Mouse (Mus musculus): ENCODE measurements around the gene Wdr17. TPM values are rescaled to one million over a fixed set of nuclear protein-coding genes. Genes with fewer than 3 reads are reported as not detected.

Gene Wdr17
- polyA plus RNA-seq (2016; fragmentation: Nextera tagmentation; extraction: Ambion mirVana): 1.4 and 2.0 TPM in 2 replicates

DNA sequence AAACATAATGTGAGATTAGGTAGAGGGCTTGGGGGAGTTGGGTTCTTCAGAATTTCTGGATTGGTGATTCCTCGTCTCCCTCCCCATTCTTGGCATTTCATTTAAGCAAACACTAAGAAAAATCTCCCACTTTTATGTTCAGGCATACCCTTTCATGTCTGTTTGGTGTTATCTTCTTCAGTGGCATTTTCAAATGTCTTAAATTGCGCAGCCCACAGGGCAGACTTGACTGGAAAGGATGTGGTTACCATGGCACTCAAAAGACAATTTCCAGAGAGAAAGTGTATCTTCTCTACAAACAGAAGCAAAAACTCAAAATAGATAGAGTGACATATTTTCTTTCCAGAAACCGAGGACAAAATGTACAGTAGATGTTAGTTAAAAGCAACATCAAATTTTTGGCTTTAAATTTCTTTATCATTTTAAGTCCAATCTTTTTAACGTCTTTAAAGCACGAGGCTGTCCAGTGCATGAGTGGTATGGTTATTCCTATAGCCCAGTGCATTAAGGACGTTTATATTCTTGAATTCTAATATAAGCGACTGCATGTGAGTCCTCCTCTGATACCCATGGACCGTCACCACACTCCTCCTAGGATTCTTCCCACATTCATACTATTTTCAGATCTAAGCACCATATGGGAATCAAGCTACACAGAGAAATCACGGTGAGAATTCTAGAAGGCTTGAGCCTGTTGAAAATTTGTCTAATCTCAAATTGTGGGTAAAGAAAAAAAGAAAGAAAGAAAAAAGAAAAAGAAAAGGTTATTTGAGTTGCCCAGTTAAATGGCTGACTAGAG is at the start of gene Wdr17:
Wdr17 (minus strand) TSS at position 198 of the 799 bp plus-strand sequence.
- no peak within 1 kb of the TSS for H3K27ac ChIP-seq
- no peaks in the 10 kb centered on the region for H3K4me1 ChIP-seq
- H3K9me3 ChIP-seq: no peaks in the 10 kb centered on the region
- no peak for ATAC-seq (ENCODE audit: insufficient number of reproducible peaks, insufficient read depth, low FRiP score, low TSS enrichment)
- no peak within 1 kb of the TSS for H3K9ac ChIP-seq
- no peaks in the 10 kb centered on the region for H3K36me3 ChIP-seq
- no peak within 1 kb of the TSS for H3K4me2 ChIP-seq (replicated peaks)
- H3K27me3 ChIP-seq: no peaks in the 10 kb centered on the region
- no peak within 1 kb of the TSS for H3K4me3 ChIP-seq
- WGBS: 81% methylated on average over 9 of the region's 9 CpGs

GRCm38 (mm10) chr8:54932306-54932705 is 45.3 kb upstream of the Wdr17 start:
- Histone ChIP-seq H3K4me1 (no peaks in the 10 kb centered on the region), H3K27ac (no peak overlapping the region), H3K36me3 (no peaks in the 10 kb centered on the region), H3K9ac (no peak overlapping the region), H3K27me3 (no peaks in the 10 kb centered on the region), H3K9me3 (no peaks in the 10 kb centered on the region), H3K4me2 (replicated peaks) (no peak overlapping the region), H3K4me3 (no peak overlapping the region)
- ATAC-seq (ENCODE audit: insufficient number of reproducible peaks, insufficient read depth, low FRiP score, low TSS enrichment): no peak
- 49% methylated on average over 2 of the region's 2 CpGs for WGBS

- Histone ChIP-seq H3K27ac (no peak overlapping the region), H3K4me3 (no peak overlapping the region), H3K27me3 (no peaks in the 10 kb centered on the region), H3K4me1 (no peaks in the 10 kb centered on the region), H3K36me3 (no peaks in the 10 kb centered on the region), H3K9me3 (no peaks in the 10 kb centered on the region), H3K4me2 (replicated peaks) (no peak overlapping the region), H3K9ac (no peak overlapping the region)
- 83% methylated on average over 3 of the region's 3 CpGs for WGBS
- ATAC-seq (ENCODE audit: insufficient number of reproducible peaks, insufficient read depth, low FRiP score, low TSS enrichment): no peak
Observed at GRCm38 (mm10) chr8:54924936-54925335, 38.0 kb upstream of the Wdr17 start.

- Histone ChIP-seq H3K4me3 (no peak overlapping the region), H3K4me2 (replicated peaks) (no peak overlapping the region), H3K27me3 (no peaks in the 10 kb centered on the region), H3K9me3 (no peaks in the 10 kb centered on the region), H3K4me1 (no peaks in the 10 kb centered on the region), H3K9ac (no peak overlapping the region), H3K36me3 (no peaks in the 10 kb centered on the region), H3K27ac (no peak overlapping the region)
- WGBS: 41% methylated on average over 2 of the region's 2 CpGs
- ATAC-seq (ENCODE audit: insufficient number of reproducible peaks, insufficient read depth, low FRiP score, low TSS enrichment): no peak
Observed at GRCm38 (mm10) chr8:54922160-54922855, 35.3 kb upstream of the Wdr17 start.

GRCm38 (mm10) chr8:54917710-54918109 is 30.7 kb upstream of the Wdr17 start:
- no peak overlapping the region for H3K4me3 ChIP-seq
- ATAC-seq (ENCODE audit: insufficient number of reproducible peaks, insufficient read depth, low FRiP score, low TSS enrichment): no peak
- no peak overlapping the region for H3K27ac ChIP-seq
- no peak overlapping the region for H3K4me2 ChIP-seq (replicated peaks)
- H3K9ac ChIP-seq: no peak overlapping the region
- H3K27me3 ChIP-seq: no peaks in the 10 kb centered on the region
- no peaks in the 10 kb centered on the region for H3K9me3 ChIP-seq
- no peaks in the 10 kb centered on the region for H3K4me1 ChIP-seq
- no peaks in the 10 kb centered on the region for H3K36me3 ChIP-seq
- WGBS: 57% methylated on average over 7 of the region's 9 CpGs

DNA sequence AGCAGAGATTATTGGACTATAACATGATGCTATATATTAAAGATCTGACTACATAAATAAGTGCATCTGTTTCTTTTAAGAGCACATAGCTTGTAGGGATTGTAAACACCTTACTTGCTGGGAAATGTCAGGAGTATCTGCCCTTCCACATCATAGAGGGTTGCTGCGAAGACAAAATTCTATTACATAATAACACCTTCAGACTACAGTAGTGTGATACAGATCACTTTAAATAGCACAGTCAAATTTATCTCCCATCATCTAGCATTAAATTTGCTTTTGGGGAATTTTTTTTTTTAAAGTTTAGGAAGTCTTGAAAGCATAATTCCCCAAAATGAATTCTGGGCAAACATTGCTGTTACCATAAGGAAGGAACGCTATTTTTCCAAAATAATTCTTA is 25.9 kb upstream of the Wdr17 start:
- Histone ChIP-seq H3K4me3 (no peak overlapping the region), H3K4me1 (no peaks in the 10 kb centered on the region), H3K27me3 (no peaks in the 10 kb centered on the region), H3K9ac (no peak overlapping the region), H3K9me3 (no peaks in the 10 kb centered on the region), H3K4me2 (replicated peaks) (no peak overlapping the region), H3K27ac (no peak overlapping the region), H3K36me3 (no peaks in the 10 kb centered on the region)
- ATAC-seq (ENCODE audit: insufficient number of reproducible peaks, insufficient read depth, low FRiP score, low TSS enrichment): no peak
- 90% methylated on average over 2 of the region's 2 CpGs for WGBS

DNA sequence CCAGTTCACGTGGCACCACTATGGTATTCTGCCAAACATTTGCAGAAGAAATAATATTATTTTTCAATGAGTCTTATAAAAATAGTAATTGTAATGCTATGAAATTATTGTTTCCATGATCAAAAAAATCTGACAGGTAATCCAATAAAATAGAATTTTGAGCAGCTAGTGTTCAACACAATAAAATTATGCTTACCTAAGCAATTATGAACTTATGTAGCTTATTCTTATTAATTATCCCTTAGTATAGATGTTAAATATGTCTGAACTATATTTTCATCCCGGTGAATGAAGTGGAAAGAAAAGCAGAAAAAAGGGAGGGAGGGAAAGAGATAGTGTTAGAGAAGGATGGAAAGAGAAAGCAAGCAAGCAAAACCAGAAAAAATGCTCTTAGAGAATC is 12.5 kb upstream of the Wdr17 start:
- 81% methylated on average over 2 of the region's 2 CpGs for WGBS
- H3K27me3 ChIP-seq: no peaks in the 10 kb centered on the region
- no peaks in the 10 kb centered on the region for H3K4me1 ChIP-seq
- no peak overlapping the region for H3K9ac ChIP-seq
- no peaks in the 10 kb centered on the region for H3K36me3 ChIP-seq
- H3K27ac ChIP-seq: no peak overlapping the region
- H3K4me3 ChIP-seq: no peak overlapping the region
- ATAC-seq (ENCODE audit: insufficient number of reproducible peaks, insufficient read depth, low FRiP score, low TSS enrichment): no peak
- H3K9me3 ChIP-seq: no peaks in the 10 kb centered on the region
- no peak overlapping the region for H3K4me2 ChIP-seq (replicated peaks)

- ATAC-seq (ENCODE audit: insufficient number of reproducible peaks, insufficient read depth, low FRiP score, low TSS enrichment): no peak
- Histone ChIP-seq H3K4me2 (replicated peaks) (no peak overlapping the region), H3K27ac (no peak overlapping the region), H3K27me3 (no peaks in the 10 kb centered on the region), H3K9ac (no peak overlapping the region), H3K36me3 (no peaks in the 10 kb centered on the region), H3K9me3 (no peaks in the 10 kb centered on the region), H3K4me3 (no peak overlapping the region), H3K4me1 (no peaks in the 10 kb centered on the region)
- WGBS: 78% methylated on average over 2 of the region's 2 CpGs
Observed at GRCm38 (mm10) chr8:54894637-54895322, 7.8 kb upstream of the Wdr17 start.

GRCm38 (mm10) chr8:54894180-54894579 is 7.2 kb upstream of the Wdr17 start:
- Histone ChIP-seq H3K36me3 (no peaks in the 10 kb centered on the region), H3K27me3 (no peaks in the 10 kb centered on the region), H3K4me1 (no peaks in the 10 kb centered on the region), H3K9ac (no peak overlapping the region), H3K9me3 (no peaks in the 10 kb centered on the region), H3K4me2 (replicated peaks) (no peak overlapping the region), H3K4me3 (no peak overlapping the region), H3K27ac (no peak overlapping the region)
- ATAC-seq (ENCODE audit: insufficient number of reproducible peaks, insufficient read depth, low FRiP score, low TSS enrichment): no peak
- 88% methylated on average over 1 of the region's 1 CpGs for WGBS

- H3K27ac ChIP-seq: no peak overlapping the region
- H3K36me3 ChIP-seq: no peaks in the 10 kb centered on the region
- H3K27me3 ChIP-seq: no peaks in the 10 kb centered on the region
- no peaks in the 10 kb centered on the region for H3K4me1 ChIP-seq
- no peaks in the 10 kb centered on the region for H3K9me3 ChIP-seq
- no peak overlapping the region for H3K4me3 ChIP-seq
- ATAC-seq (ENCODE audit: insufficient number of reproducible peaks, insufficient read depth, low FRiP score, low TSS enrichment): no peak
- no peak overlapping the region for H3K9ac ChIP-seq
- WGBS: 81% methylated on average over 4 of the region's 4 CpGs
- H3K4me2 ChIP-seq (replicated peaks): no peak overlapping the region
Observed at GRCm38 (mm10) chr8:54886560-54886959, 424 bp downstream of the Wdr17 start.

GRCm38 (mm10) chr8:54876458-54876857 is 10.5 kb downstream of the Wdr17 start:
- no peak overlapping the region for H3K4me2 ChIP-seq (replicated peaks)
- ATAC-seq (ENCODE audit: insufficient number of reproducible peaks, insufficient read depth, low FRiP score, low TSS enrichment): no peak
- WGBS: 86% methylated on average over 4 of the region's 4 CpGs
- no peaks in the 10 kb centered on the region for H3K36me3 ChIP-seq
- no peaks in the 10 kb centered on the region for H3K27me3 ChIP-seq
- no peak overlapping the region for H3K27ac ChIP-seq
- H3K4me1 ChIP-seq: no peaks in the 10 kb centered on the region
- no peak overlapping the region for H3K4me3 ChIP-seq
- H3K9ac ChIP-seq: no peak overlapping the region
- H3K9me3 ChIP-seq: no peaks in the 10 kb centered on the region

DNA sequence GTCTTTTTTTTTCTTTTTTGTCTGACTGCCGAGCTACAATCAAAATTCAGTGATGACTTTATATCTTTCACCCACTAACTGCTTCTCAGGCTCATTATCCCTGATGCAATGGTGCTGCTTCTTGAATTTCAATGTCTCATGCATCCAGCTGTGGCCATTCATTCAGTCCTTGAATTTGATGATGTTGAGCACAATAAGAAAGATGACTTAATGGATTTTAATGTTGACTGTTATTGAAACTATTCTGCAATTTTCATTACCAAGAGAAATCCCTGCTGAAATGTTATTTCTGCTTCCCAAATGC is 22.3 kb downstream of the Wdr17 start:
- H3K27me3 ChIP-seq: no peaks in the 10 kb centered on the region
- no peak for ATAC-seq (ENCODE audit: insufficient number of reproducible peaks, insufficient read depth, low FRiP score, low TSS enrichment)

More for the DNA sequence above, 22.3 kb downstream of the Wdr17 start:
- 83% methylated on average over 1 of the region's 1 CpGs for WGBS
- H3K9me3 ChIP-seq: no peaks in the 10 kb centered on the region
- no peak overlapping the region for H3K4me3 ChIP-seq
- H3K4me2 ChIP-seq (replicated peaks): no peak overlapping the region
- no peak overlapping the region for H3K9ac ChIP-seq
- no peaks in the 10 kb centered on the region for H3K36me3 ChIP-seq
- H3K27ac ChIP-seq: no peak overlapping the region
- no peaks in the 10 kb centered on the region for H3K4me1 ChIP-seq
